19 mouse cellular contexts compared by ENCODE assay signal in the genomic region with DNA sequence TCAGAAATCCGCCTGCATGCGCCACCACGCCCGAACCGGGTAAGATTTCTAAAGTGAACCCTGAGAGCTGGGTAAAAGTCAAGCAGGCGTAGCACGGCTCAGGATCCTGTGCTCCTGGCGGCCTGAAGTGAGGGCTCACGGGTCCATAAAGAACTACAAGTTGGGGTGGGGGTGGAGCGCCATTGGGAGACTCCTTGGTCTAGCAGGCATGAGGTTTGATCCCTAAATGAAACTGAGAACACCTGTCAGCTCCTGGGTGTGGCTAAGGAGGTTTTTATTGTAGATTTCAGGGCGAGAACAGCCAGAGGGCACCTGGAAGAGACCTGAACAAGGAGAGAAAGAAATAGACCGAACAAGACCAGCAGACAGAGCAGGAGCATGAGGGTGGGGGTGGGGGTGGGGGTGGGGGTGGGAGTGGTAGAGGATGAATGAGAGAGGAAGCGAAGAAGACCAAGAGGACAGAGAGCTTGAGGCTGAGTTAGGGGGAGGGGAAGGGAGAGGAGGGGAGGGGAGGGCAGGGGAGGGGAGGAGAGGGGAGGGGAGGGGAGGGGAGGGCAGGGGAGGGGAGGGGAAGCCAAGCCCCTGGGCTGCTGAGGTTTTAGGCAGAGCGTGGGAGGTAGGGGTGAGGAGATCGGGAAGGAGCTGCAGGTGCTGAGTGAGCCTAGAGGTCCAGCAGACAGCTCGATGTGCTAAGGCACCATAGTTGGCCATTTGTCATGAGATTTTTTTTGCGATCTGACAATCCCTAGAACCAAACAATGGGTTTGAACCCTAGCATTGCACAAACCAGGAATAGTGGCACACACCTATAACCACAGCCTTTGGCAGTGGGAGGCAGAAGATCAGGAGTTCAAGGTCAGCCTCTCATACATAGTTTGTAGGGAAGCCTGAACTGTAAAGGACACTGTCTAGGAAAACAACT. TPM values are rescaled to one million over a fixed set of nuclear protein-coding genes. Genes with fewer than 3 reads are reported as not detected.
DNase-seq lines count a peak whose midpoint lies in the region; ATAC-seq and TF ChIP-seq lines count a peak whose summit lies in the region.
"Had no signal": no experiment of that assay in that cellular context is flagged by ENCODE, and none has a peak within 500 bp of the region (broad histone marks: within the 10 kb centered on the region; RNA-seq: fewer than 3 reads in every experiment).

No protein-coding gene starts in this region.

- no peak for TF ChIP-seq EP300 in heart, adult 2 months (IDR thresholded peaks at IDR 0.05; ENCODE audit: insufficient read depth, low read depth, low read length)

- intact Hi-C loops in gastrocnemius, adult 2 months (cut with DNase I), result no loop called here
- intact Hi-C loops in heart, adult 2 months (cut with DNase I), result loop anchor here (5.0 kb wide), 1 partner anchor 41 kb away; the partner anchor contains the start of gene Ptch2

- H3K4me3 ChIP-seq in hindbrain, postnatal 0 days (ENCODE audit: low read length), result no peak overlapping the region
- H3K4me3 ChIP-seq in hindbrain, embryonic 14.5 days (replicated peaks; ENCODE audit: low read length), result no peak overlapping the region
- H3K4me3 ChIP-seq in ES-E14 (ENCODE audit: insufficient read depth in 1 of 2, low read depth in 1 of 2, low read length in 2 of 2, poor library complexity in 1 of 2, severe bottlenecking in 1 of 2), result no peak overlapping the region
- no peak overlapping the region for H3K4me3 ChIP-seq in liver, embryonic 13.5 days (replicated peaks)
- no peak overlapping the region for H3K4me3 ChIP-seq in gastrocnemius, adult 2 months
- H3K4me3 ChIP-seq in heart, adult 2 months, result no peak overlapping the region
- H3K4me3 ChIP-seq: embryonic facial prominence, embryonic 13.5 days; heart, embryonic 15.5 days; intestine, embryonic 15.5 days; limb, embryonic 13.5 days; neural tube, embryonic 13.5 days had no signal

- no peak for DNase-seq in hindbrain, postnatal 0 days (ENCODE audit: low spot score)
- DNase-seq in hindbrain, embryonic 14.5 days (ENCODE audit: low spot score), result no peak
- DNase-seq in CD4-positive helper T cell, adult 2 months (ENCODE audit: low read depth, low spot score), result peak; percentile 31
- DNase-seq in ES-E14 (ENCODE audit: low read depth, low spot score), result peak; percentile 68
- DNase-seq in liver, embryonic 13.5 days, result no peak
- DNase-seq in cerebellum, adult 11 months, result no peak
- DNase-seq in gastrocnemius, adult 2 months, result no peak
- DNase-seq in heart, adult 2 months, result no peak
- DNase-seq: cerebellum, adult 8-10 months; gastrocnemius, postnatal 10 days; right cerebral cortex, postnatal 25 days had no signal

- in situ Hi-C loops in ES-E14 (cut with MboI; ENCODE audit: low sequenced_read_pairs in 2 of 2, unreplicated experiment in 2 of 2), result loop anchor here in 1 of 2 experiments (25.0 kb wide), 1 partner anchor 326 kb away; the partner anchor contains the start of genes Hpdl, Mutyh and Toe1

- no peaks in the 10 kb centered on the region for H3K79me2 ChIP-seq in heart, adult 2 months (replicated peaks; ENCODE audit: control insufficient read depth, insufficient read depth, low read length)

- H3K36me3 ChIP-seq in hindbrain, postnatal 0 days (ENCODE audit: insufficient read depth, low read length), result no peaks in the 10 kb centered on the region
- H3K36me3 ChIP-seq in hindbrain, embryonic 14.5 days (replicated peaks; ENCODE audit: control insufficient read depth, insufficient read depth), result no peaks in the 10 kb centered on the region
- H3K36me3 ChIP-seq in ES-E14 (ENCODE audit: control insufficient read depth, insufficient read depth, low read length, poor library complexity, severe bottlenecking), result no peaks in the 10 kb centered on the region
- H3K36me3 ChIP-seq in liver, embryonic 13.5 days, result no peaks in the 10 kb centered on the region
- no peaks in the 10 kb centered on the region for H3K36me3 ChIP-seq in heart, adult 2 months (ENCODE audit: control insufficient read depth, insufficient read depth, low read length)
- H3K36me3 ChIP-seq: embryonic facial prominence, embryonic 13.5 days; heart, embryonic 15.5 days; intestine, embryonic 15.5 days; limb, embryonic 13.5 days; neural tube, embryonic 13.5 days had no signal

- 73% methylated on average over 15 of the region's 17 CpGs for WGBS in hindbrain, postnatal 0 days
- 70% methylated on average over 16 of the region's 17 CpGs for WGBS in hindbrain, embryonic 14.5 days
- WGBS in liver, embryonic 13.5 days (ENCODE audit: insufficient replicate concordance), result 56% methylated on average over 16 of the region's 17 CpGs
- WGBS in heart, adult 2 months, result 73% methylated on average over 15 of the region's 17 CpGs

- H3K9ac ChIP-seq in hindbrain, postnatal 0 days (replicated peaks; ENCODE audit: low read length), result no peak overlapping the region
- no peak overlapping the region for H3K9ac ChIP-seq in hindbrain, embryonic 14.5 days
- H3K9ac ChIP-seq in ES-E14 (ENCODE audit: insufficient read depth, low read depth, low read length, poor library complexity, severe bottlenecking), result peak overlapping the region; percentile 36; the same call in 1 of the 2 replicates
- no peak overlapping the region for H3K9ac ChIP-seq in liver, embryonic 13.5 days
- H3K9ac ChIP-seq in heart, adult 2 months (ENCODE audit: low read depth, low read length), result no peak overlapping the region
- H3K9ac ChIP-seq: embryonic facial prominence, embryonic 13.5 days; heart, embryonic 15.5 days; intestine, embryonic 15.5 days; limb, embryonic 13.5 days; neural tube, embryonic 13.5 days had no signal

- TF ChIP-seq CTCF in hindbrain, postnatal 0 days (IDR thresholded peaks at IDR 0.05; ENCODE audit: low read depth), result no peak
- no peak for TF ChIP-seq CTCF in gastrocnemius, adult 2 months (IDR thresholded peaks at IDR 0.05)
- no peak for TF ChIP-seq CTCF in heart, adult 2 months (IDR thresholded peaks at IDR 0.05)

- no peaks in the 10 kb centered on the region for H3K4me1 ChIP-seq in hindbrain, postnatal 0 days (ENCODE audit: insufficient read depth, low read length)
- H3K4me1 ChIP-seq in hindbrain, embryonic 14.5 days (replicated peaks; ENCODE audit: control insufficient read depth, insufficient read depth, low read length), result peaks cover 4% of the 10 kb centered on the region
- peaks cover 5 to 28% of the 10 kb centered on the region in 2 experiments; a peak in 3 of 4 replicates for H3K4me1 ChIP-seq in ES-E14 (ENCODE audit: control insufficient read depth in 2 of 2, insufficient read depth in 2 of 2, low read length in 2 of 2, poor library complexity in 1 of 2)
- H3K4me1 ChIP-seq in liver, embryonic 13.5 days (replicated peaks), result peaks cover 44% of the 10 kb centered on the region
- H3K4me1 ChIP-seq in heart, adult 2 months (ENCODE audit: control insufficient read depth, insufficient read depth, low read length), result peaks cover 3% of the 10 kb centered on the region

- H3K27me3 ChIP-seq in hindbrain, postnatal 0 days (ENCODE audit: insufficient read depth, low read length), result no peaks in the 10 kb centered on the region
- H3K27me3 ChIP-seq in hindbrain, embryonic 14.5 days (ENCODE audit: control insufficient read depth, insufficient read depth, low read length), result no peaks in the 10 kb centered on the region
- H3K27me3 ChIP-seq in liver, embryonic 13.5 days, result peaks cover 13% of the 10 kb centered on the region
- no peaks in the 10 kb centered on the region for H3K27me3 ChIP-seq in heart, adult 2 months (ENCODE audit: control insufficient read depth, insufficient read depth, low read length)
- H3K27me3 ChIP-seq: heart, embryonic 15.5 days; intestine, embryonic 15.5 days; limb, embryonic 13.5 days; neural tube, embryonic 13.5 days had no signal

- 0 out of 2 replicates have a peak, but pooled peaks have one; percentile 18 for ATAC-seq in hindbrain, postnatal 0 days
- ATAC-seq in hindbrain, embryonic 14.5 days (ENCODE audit: low FRiP score), result no peak
- ATAC-seq in liver, embryonic 13.5 days (ENCODE audit: low read depth), result no peak
- ATAC-seq: intestine, embryonic 15.5 days had no signal

- TF ChIP-seq POLR2A in heart, adult 2 months (IDR thresholded peaks at IDR 0.05; ENCODE audit: insufficient read depth, low read depth, low read length), result no peak

- no peak overlapping the region for H3K27ac ChIP-seq in hindbrain, postnatal 0 days
- H3K27ac ChIP-seq in hindbrain, embryonic 14.5 days, result no peak overlapping the region
- H3K27ac ChIP-seq in ES-E14 (ENCODE audit: insufficient read depth, low read depth, low read length, poor library complexity, severe bottlenecking), result peak overlapping the region; percentile 95
- peak overlapping the region; percentile 15 for H3K27ac ChIP-seq in liver, embryonic 13.5 days
- no peak overlapping the region for H3K27ac ChIP-seq in gastrocnemius, adult 2 months
- no peak overlapping the region for H3K27ac ChIP-seq in heart, adult 2 months
- H3K27ac ChIP-seq: embryonic facial prominence, embryonic 13.5 days; heart, embryonic 15.5 days; intestine, embryonic 15.5 days; limb, embryonic 13.5 days; neural tube, embryonic 13.5 days had no signal

- no peak overlapping the region for H3K4me2 ChIP-seq in hindbrain, postnatal 0 days (ENCODE audit: low read depth, low read length)
- no peak overlapping the region for H3K4me2 ChIP-seq in hindbrain, embryonic 14.5 days (replicated peaks)
- H3K4me2 ChIP-seq in liver, embryonic 13.5 days, result no peak overlapping the region
- H3K4me2 ChIP-seq: embryonic facial prominence, embryonic 13.5 days; heart, embryonic 15.5 days; intestine, embryonic 15.5 days; limb, embryonic 13.5 days; neural tube, embryonic 13.5 days had no signal

- H3K9me3 ChIP-seq in hindbrain, postnatal 0 days (ENCODE audit: low read length), result no peaks in the 10 kb centered on the region
- H3K9me3 ChIP-seq in hindbrain, embryonic 14.5 days (ENCODE audit: control insufficient read depth, low read length), result no peaks in the 10 kb centered on the region
- no peaks in the 10 kb centered on the region for H3K9me3 ChIP-seq in ES-E14 (ENCODE audit: control insufficient read depth, insufficient read depth, low read depth, low read length)
- H3K9me3 ChIP-seq in liver, embryonic 13.5 days (replicated peaks), result no peaks in the 10 kb centered on the region
- H3K9me3 ChIP-seq: embryonic facial prominence, embryonic 13.5 days; heart, embryonic 15.5 days; intestine, embryonic 15.5 days; limb, embryonic 13.5 days; neural tube, embryonic 13.5 days had no signal

RNA-seq across cellular contexts. Expression of gene Plk3, which starts 4.8 kb away (rescaled TPM):
- total RNA-seq in hindbrain, postnatal 0 days (2014; rRNA removed), result 23.9 and 29.8 TPM in 2 replicates
- polyA plus RNA-seq in hindbrain, postnatal 0 days (2015; fragmentation: Nextera tagmentation; extraction: Ambion mirVana), result 26.8 and 29.1 TPM in 2 replicates
- 17.4 and 21.7 TPM in 2 replicates for polyA plus RNA-seq in hindbrain, embryonic 14.5 days (2014; fragmentation: Nextera tagmentation; extraction: Ambion mirVana)
- 26.7 and 28.3 TPM in 2 replicates for total RNA-seq in ES-E14 (2012; rRNA removed)
- 1.2 and 1.3 TPM in 2 replicates for polyA plus RNA-seq in liver, embryonic 13.5 days (2015; fragmentation: Nextera tagmentation; extraction: Ambion mirVana)
- total RNA-seq in gastrocnemius, adult 2 months (2021), result under 1 TPM; 0.73 to 0.74 TPM
- total RNA-seq in heart, adult 2 months (2021), result 1 to 10 TPM; 1.4 to 1.9 TPM
- polyA plus RNA-seq in heart, adult 2 months (2012; rRNA removed), result 4.5 and 4.7 TPM in 2 replicates

RNA-seq across cellular contexts. Expression of gene Tctex1d4, which starts 12.0 kb away (rescaled TPM):
- total RNA-seq in hindbrain, postnatal 0 days (2014; rRNA removed), result 2.0 and 5.8 TPM in 2 replicates
- polyA plus RNA-seq in hindbrain, postnatal 0 days (2015; fragmentation: Nextera tagmentation; extraction: Ambion mirVana), result 2.0 and 2.8 TPM in 2 replicates
- polyA plus RNA-seq in hindbrain, embryonic 14.5 days (2014; fragmentation: Nextera tagmentation; extraction: Ambion mirVana), result 0.82 and 1.6 TPM in 2 replicates
- 0.49 and 1.2 TPM in 2 replicates for total RNA-seq in ES-E14 (2012; rRNA removed)
- polyA plus RNA-seq in liver, embryonic 13.5 days (2015; fragmentation: Nextera tagmentation; extraction: Ambion mirVana), result not detected in 2 replicates
- not detected for total RNA-seq in gastrocnemius, adult 2 months (2021)
- total RNA-seq in heart, adult 2 months (2021), result not detected
- polyA plus RNA-seq in heart, adult 2 months (2012; rRNA removed), result 0.29 and 4.2 TPM in 2 replicates
- total RNA-seq: adrenal gland, postnatal 36 days; gastrocnemius, postnatal 10 days; hematopoietic stem cell, adult 5-6 weeks had no signal
- polyA plus RNA-seq: embryonic facial prominence, embryonic 13.5 days; heart, embryonic 15.5 days; intestine, embryonic 15.5 days; limb, embryonic 13.5 days; neural tube, embryonic 13.5 days had no signal

RNA-seq across cellular contexts. Expression of gene Btbd19, which starts 13.0 kb away (rescaled TPM):
- 7.8 and 9.1 TPM in 2 replicates for total RNA-seq in hindbrain, postnatal 0 days (2014; rRNA removed)
- polyA plus RNA-seq in hindbrain, postnatal 0 days (2015; fragmentation: Nextera tagmentation; extraction: Ambion mirVana), result 4.9 and 5.4 TPM in 2 replicates
- polyA plus RNA-seq in hindbrain, embryonic 14.5 days (2014; fragmentation: Nextera tagmentation; extraction: Ambion mirVana), result 3.1 and 3.2 TPM in 2 replicates
- 51.2 and 87.1 TPM in 2 replicates for total RNA-seq in ES-E14 (2012; rRNA removed)
- 5.5 and 5.6 TPM in 2 replicates for polyA plus RNA-seq in liver, embryonic 13.5 days (2015; fragmentation: Nextera tagmentation; extraction: Ambion mirVana)
- 1 to 10 TPM; 2.3 to 2.5 TPM for total RNA-seq in gastrocnemius, adult 2 months (2021)
- 1 to 10 TPM; 2.9 to 3.2 TPM for total RNA-seq in heart, adult 2 months (2021)
- 6.6 and 12.2 TPM in 2 replicates for polyA plus RNA-seq in heart, adult 2 months (2012; rRNA removed)

RNA-seq across cellular contexts. Expression of gene Rps8, which starts 17.5 kb away (rescaled TPM):
- 463 and 470 TPM in 2 replicates for total RNA-seq in hindbrain, postnatal 0 days (2014; rRNA removed)
- 523 and 530 TPM in 2 replicates for polyA plus RNA-seq in hindbrain, postnatal 0 days (2015; fragmentation: Nextera tagmentation; extraction: Ambion mirVana)
- polyA plus RNA-seq in hindbrain, embryonic 14.5 days (2014; fragmentation: Nextera tagmentation; extraction: Ambion mirVana), result 549 and 672 TPM in 2 replicates
- 3,133 and 3,400 TPM in 2 replicates for total RNA-seq in ES-E14 (2012; rRNA removed)
- polyA plus RNA-seq in liver, embryonic 13.5 days (2015; fragmentation: Nextera tagmentation; extraction: Ambion mirVana), result 877 and 919 TPM in 2 replicates
- total RNA-seq in gastrocnemius, adult 2 months (2021), result 100 to 1,000 TPM; 527 to 622 TPM
- 100 to 1,000 TPM; 553 to 608 TPM for total RNA-seq in heart, adult 2 months (2021)
- 315 and 381 TPM in 2 replicates for polyA plus RNA-seq in heart, adult 2 months (2012; rRNA removed)

RNA-seq across cellular contexts. Expression of gene Ptch2, which starts 42.7 kb away (rescaled TPM):
- total RNA-seq in hindbrain, postnatal 0 days (2014; rRNA removed), result 16.1 and 18.8 TPM in 2 replicates
- polyA plus RNA-seq in hindbrain, postnatal 0 days (2015; fragmentation: Nextera tagmentation; extraction: Ambion mirVana), result 4.1 and 4.4 TPM in 2 replicates
- polyA plus RNA-seq in hindbrain, embryonic 14.5 days (2014; fragmentation: Nextera tagmentation; extraction: Ambion mirVana), result 5.6 and 7.7 TPM in 2 replicates
- total RNA-seq in ES-E14 (2012; rRNA removed), result 28.2 and 80.0 TPM in 2 replicates
- polyA plus RNA-seq in liver, embryonic 13.5 days (2015; fragmentation: Nextera tagmentation; extraction: Ambion mirVana), result 0.36 and 0.51 TPM in 2 replicates
- under 1 TPM; 0.22 to 0.54 TPM for total RNA-seq in gastrocnemius, adult 2 months (2021)
- total RNA-seq in heart, adult 2 months (2021), result under 1 TPM; 0.70 to 0.86 TPM
- polyA plus RNA-seq in heart, adult 2 months (2012; rRNA removed), result 2.4 and 3.2 TPM in 2 replicates
- total RNA-seq: hematopoietic stem cell, adult 5-6 weeks had no signal
- polyA plus RNA-seq: activated CD4-positive, CD25-positive, alpha-beta regulatory T cell, adult 4 months had no signal

Comparison
In these comparisons a context has a peak if more than half of its experiments do, and no peak if none do; other contexts are left out.
1. DNase-seq: peak in CD4-positive helper T cell, adult 2 months (single experiment) and ES-E14 (single experiment); none in hindbrain, postnatal 0 days (single experiment), hindbrain, embryonic 14.5 days (single experiment), liver, embryonic 13.5 days (single experiment), cerebellum, adult 11 months (single experiment), gastrocnemius, adult 2 months (single experiment) and heart, adult 2 months (0 of 2).
2. H3K27ac ChIP-seq: peak in ES-E14 (single experiment) and liver, embryonic 13.5 days (single experiment); none in hindbrain, postnatal 0 days (single experiment), hindbrain, embryonic 14.5 days (single experiment), gastrocnemius, adult 2 months (single experiment) and heart, adult 2 months (single experiment).